Mouse (Mus musculus): Measurements from ENCODE around the gene Ociad1.

The Ociad1 gene

DNA sequence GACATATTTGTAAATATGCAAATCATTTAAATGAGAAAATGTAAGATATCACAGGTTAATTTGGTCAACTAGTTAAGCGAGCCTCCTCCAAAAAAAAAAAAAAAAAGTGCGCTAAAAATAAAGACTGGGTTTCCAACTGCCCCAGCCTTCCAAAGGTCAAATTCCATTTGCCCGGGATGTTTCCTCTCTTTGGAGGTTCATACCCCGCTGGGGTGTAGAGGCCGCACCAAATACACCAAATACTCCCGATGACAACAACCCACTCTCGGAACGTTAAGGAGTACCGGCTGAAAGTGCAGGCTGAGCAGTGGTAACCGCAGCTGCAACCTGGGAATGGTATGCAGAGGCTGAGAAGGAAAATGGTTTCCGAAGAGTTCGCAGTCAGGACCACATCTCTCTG is 67.7 kb downstream of the Ociad1 start:
- in situ Hi-C loops (cut with MboI; ENCODE audit: low pct_unique_long_range_greater_than_20kb in 1 of 2, low sequenced_read_pairs in 2 of 2, unreplicated experiment in 1 of 2) = no loop called here

DNA sequence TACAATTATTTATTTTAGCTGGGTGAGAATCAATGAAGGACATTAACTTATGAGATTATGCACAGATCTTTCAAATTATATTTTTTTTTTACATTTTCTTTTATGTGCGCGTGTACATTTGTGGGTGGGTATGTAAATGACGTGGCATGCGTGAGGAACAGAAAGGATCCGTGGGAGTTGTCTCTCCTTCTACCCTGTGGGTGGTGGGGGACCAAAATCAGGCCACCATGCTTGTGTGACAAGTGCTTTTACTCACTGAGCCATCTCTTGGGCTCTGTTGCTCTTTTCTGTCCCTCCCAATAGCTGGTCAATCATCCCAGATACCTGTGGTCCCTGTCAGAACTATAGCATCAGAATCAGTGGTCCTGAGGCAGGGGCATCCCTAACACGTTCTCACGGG is 69.8 kb downstream of the Ociad1 start:
- in situ Hi-C loops (cut with MboI; ENCODE audit: low pct_unique_long_range_greater_than_20kb in 1 of 2, low sequenced_read_pairs in 2 of 2, unreplicated experiment in 1 of 2) = no loop called here

DNA sequence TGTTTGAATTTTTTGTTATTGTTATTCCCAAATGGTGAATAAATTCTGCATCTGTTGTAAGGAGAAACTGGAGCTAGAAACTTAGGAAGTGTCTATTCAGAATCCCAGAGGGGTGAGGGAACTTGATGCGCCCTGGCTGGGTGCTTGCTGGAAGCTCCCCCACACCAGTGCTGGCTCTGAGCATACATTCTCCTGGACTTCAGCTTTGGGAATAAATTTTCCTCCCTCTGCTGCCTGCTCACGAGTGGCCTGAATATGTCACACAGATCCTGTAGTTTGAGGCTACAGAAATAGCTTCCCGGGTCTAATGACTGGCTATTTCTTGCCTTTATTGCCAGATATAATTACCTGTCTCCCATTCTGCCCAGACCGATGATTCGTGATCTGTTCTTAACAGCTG is 70.2 kb downstream of the Ociad1 start:
- in situ Hi-C loops (cut with MboI; ENCODE audit: low pct_unique_long_range_greater_than_20kb in 1 of 2, low sequenced_read_pairs in 2 of 2, unreplicated experiment in 1 of 2) = no loop called here
